Mouse (Mus musculus) embryo, embryonic 10.5 days (tissue): ENCODE measurements around the gene Chrng.

Experiments
- DNase-seq: peaks from one replicate; pipeline ENCODE4 v3.0.0-alpha.2; 2015; ENCODE audit warnings: low spot score

The Chrng gene

GRCm38 (mm10) chr1:87198119-87199065 lies 6.1 kb upstream of the Chrng start:
- no peak for DNase-seq

GRCm38 (mm10) chr1:87200811-87201210 lies 3.6 kb upstream of the Chrng start:
- no peak for DNase-seq

- no peak for DNase-seq
Observed at GRCm38 (mm10) chr1:87201848-87202247, 2.6 kb upstream of the Chrng start.

- no peak for DNase-seq
Observed at GRCm38 (mm10) chr1:87203779-87204178, 678 bp upstream of the Chrng start.

GRCm38 (mm10) chr1:87205038-87205437 lies 581 bp downstream of the Chrng start:
- DNase-seq = no peak

- peak; percentile 26 for DNase-seq
Observed at GRCm38 (mm10) chr1:87205502-87205901, 1.0 kb downstream of the Chrng start.

GRCm38 (mm10) chr1:87206339-87206738 lies 1.9 kb downstream of the Chrng start:
- peak; percentile 46 for DNase-seq

- no peak for DNase-seq
Observed at GRCm38 (mm10) chr1:87211431-87211830, 7.0 kb downstream of the Chrng start.

- DNase-seq = peak; percentile 97
Observed at GRCm38 (mm10) chr1:87213735-87214704, 9.6 kb downstream of the Chrng start, which contains the start of gene Eif4e2. Gene Eif4e2 (plus strand): TSS chr1:87213914.

- DNase-seq = peak; percentile 12
Observed at GRCm38 (mm10) chr1:87214748-87215147, 10.3 kb downstream of the Chrng start.

GRCm38 (mm10) chr1:87217938-87218337 lies 13.5 kb downstream of the Chrng start:
- peak; percentile 4 for DNase-seq

GRCm38 (mm10) chr1:87225739-87226138 lies 21.3 kb downstream of the Chrng start:
- no peak for DNase-seq

- no peak for DNase-seq
Observed at GRCm38 (mm10) chr1:87226409-87227159, 22.1 kb downstream of the Chrng start.

- no peak for DNase-seq
Observed at GRCm38 (mm10) chr1:87227160-87227550, 22.7 kb downstream of the Chrng start.

- DNase-seq = no peak
Observed at GRCm38 (mm10) chr1:87230606-87231005, 26.1 kb downstream of the Chrng start.

- DNase-seq = no peak
Observed at GRCm38 (mm10) chr1:87232197-87232596, 27.7 kb downstream of the Chrng start.

- no peak for DNase-seq
Observed at GRCm38 (mm10) chr1:87239056-87239455, 34.6 kb downstream of the Chrng start.

GRCm38 (mm10) chr1:87243021-87243420 lies 38.6 kb downstream of the Chrng start:
- DNase-seq = no peak

- no peak for DNase-seq
Observed at GRCm38 (mm10) chr1:87245430-87245829, 41.0 kb downstream of the Chrng start.

GRCm38 (mm10) chr1:87245929-87246815 lies 41.7 kb downstream of the Chrng start:
- peak; percentile 88 for DNase-seq
